Mouse (Mus musculus) thymus, adult 18-20 months (tissue): ENCODE results near the gene Wdr47.
"Not testable (repeated sequence)": the region's sequence is repeated elsewhere in the genome, so short reads cannot be mapped to it uniquely, and the experiment has no call there.

Experiments
- DNase-seq, 2 experiments: peaks; one replicate each; pipeline ENCODE4 v3.0.0; 2022; ENCODE audit warnings: mixed read lengths in 2 of 2

The Wdr47 gene

GRCm38 (mm10) chr3:108590786-108591529 lies at the start of gene Wdr47:
Gene Wdr47, plus strand, starts transcription at chr3:108591279.
- peak; percentile 94 to 95 for DNase-seq

- DNase-seq = no peak
Observed at GRCm38 (mm10) chr3:108542299-108542698, 48.8 kb upstream of the Wdr47 start.

GRCm38 (mm10) chr3:108554111-108554561 lies 36.9 kb upstream of the Wdr47 start:
- no peak for DNase-seq

GRCm38 (mm10) chr3:108554587-108555312 lies 36.3 kb upstream of the Wdr47 start:
- peak; percentile 88 to 93 for DNase-seq

- no peak for DNase-seq
Observed at GRCm38 (mm10) chr3:108557888-108558287, 33.2 kb upstream of the Wdr47 start.

DNA sequence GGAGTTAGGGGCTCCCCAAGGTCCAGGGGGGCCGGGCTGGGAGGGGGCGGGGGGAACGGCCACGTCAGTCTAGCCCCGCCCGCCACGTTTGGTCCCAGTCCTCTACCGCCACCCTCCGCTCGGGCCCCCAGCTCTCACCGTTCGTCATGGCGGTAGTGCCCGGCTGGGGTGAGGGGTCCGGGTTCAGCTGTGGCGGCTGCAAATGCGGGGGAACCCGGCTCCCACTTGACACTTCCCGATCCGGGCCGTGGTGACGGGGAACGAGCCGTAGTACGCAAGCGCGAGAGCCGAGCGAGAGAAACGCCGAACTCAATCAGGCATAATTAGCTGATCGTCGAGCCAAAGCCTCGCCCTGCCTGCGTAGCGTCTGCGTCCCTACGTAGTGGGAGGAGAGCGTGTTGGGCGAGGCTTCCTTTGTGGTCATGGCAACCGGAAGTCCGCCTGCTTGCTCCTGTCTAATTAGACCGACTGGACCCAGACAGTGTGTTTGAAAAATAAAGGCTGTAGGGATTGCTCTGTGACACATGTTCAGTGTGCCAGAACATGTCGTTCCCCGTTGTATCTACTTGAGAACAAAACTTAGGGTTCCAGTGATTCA lies 28.8 kb upstream of the Wdr47 start, which contains the start of gene Tmem167b:
Gene Tmem167b, minus strand, starts transcription at position 334 of the 598 bp plus-strand sequence.
- peak; percentile 94 to 96 for DNase-seq

- peak in 1 of 2 experiments; percentile 20 for DNase-seq
Observed at GRCm38 (mm10) chr3:108562777-108563271, 28.3 kb upstream of the Wdr47 start.

GRCm38 (mm10) chr3:108563309-108563708 lies 27.8 kb upstream of the Wdr47 start:
- peak; percentile 47 to 69 for DNase-seq

- DNase-seq = no peak
Observed at GRCm38 (mm10) chr3:108567990-108568877, 22.8 kb upstream of the Wdr47 start.

GRCm38 (mm10) chr3:108569636-108570035 lies 21.4 kb upstream of the Wdr47 start:
- not testable (repeated sequence) for DNase-seq

DNA sequence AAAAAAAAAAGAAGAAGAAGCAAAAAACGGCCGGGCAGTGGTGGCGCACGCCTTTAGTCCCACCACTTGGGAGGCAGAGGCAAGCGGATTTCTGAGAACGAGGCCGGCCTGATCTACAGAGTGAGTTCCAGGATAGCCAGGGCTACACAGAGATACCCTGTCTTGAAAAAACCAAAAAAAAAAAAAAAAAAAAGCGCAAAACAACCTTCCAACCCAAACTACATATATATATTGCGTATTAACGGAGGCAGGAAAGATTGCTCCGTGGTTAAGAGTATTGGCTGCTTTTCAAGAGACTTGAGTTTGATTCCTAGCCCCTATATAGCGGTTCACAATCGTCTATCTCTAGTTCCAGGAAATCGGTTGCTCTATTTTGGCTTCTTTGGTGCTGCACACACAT lies 20.3 kb upstream of the Wdr47 start:
- no peak for DNase-seq

DNA sequence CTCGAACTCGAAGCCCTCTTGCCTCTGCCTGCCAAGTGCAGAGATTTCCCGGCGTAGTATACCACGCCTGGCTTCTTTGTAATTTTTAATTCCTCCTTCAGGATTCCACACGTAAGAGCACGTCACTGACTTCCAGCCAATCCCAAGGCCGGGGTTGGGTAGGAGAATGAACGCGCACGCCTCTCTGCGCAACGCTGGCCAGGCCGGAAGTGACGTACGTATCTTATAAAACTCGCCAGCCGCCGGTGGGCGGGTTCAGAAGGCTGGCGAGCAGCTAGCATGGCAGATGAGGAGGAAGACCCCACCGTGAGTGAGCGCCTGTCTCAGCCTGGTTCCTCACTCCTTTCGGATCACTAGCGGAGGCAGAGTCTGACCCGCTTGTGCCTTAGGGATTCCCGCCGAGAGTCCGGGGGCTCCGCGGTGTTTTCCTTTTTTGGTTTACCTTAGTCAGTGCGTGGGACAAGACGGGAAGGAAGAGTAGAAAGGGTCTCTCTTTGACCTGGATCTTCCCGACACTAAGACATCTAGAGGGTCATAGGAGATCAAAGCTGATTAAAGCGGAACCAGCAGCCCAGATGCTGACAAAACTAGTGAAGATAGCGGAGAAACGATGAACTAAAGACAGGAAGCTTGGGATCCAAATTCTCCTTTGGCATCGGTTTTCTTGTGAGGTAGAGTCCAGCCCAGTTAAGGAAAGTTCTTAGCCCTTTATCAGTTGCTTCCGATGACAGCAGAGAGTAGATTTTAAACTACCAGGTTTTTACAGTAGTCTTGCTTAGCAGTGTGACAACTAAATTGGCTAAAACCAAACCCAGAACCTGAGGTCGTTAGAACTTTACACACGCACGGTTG lies 19.4 kb upstream of the Wdr47 start, which contains the start of gene Taf13:
Gene Taf13, plus strand, starts transcription at position 256 of the 852 bp plus-strand sequence.
- peak; percentile 94 to 95 for DNase-seq

- DNase-seq = no peak
Observed at GRCm38 (mm10) chr3:108572309-108573010, 18.6 kb upstream of the Wdr47 start.

DNA sequence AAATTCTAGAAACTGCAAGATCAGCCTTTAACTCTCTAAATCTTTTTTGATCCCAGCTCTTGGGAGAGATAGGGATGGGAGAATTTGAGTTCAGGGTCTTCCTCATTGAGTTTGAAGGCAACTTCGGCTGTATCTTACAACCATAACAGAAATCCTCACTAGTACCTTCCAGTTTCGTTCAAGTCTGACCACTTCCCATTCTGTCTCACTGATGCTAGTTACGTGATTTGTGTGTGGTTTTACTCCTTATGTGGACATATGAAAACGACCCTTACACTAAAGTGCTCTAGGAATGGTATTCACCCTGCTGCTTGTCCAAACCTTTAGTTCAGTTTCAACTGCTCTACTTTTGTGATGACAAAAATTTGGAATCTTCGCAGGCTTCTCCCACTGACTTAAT lies 17.1 kb upstream of the Wdr47 start:
- no peak for DNase-seq

DNA sequence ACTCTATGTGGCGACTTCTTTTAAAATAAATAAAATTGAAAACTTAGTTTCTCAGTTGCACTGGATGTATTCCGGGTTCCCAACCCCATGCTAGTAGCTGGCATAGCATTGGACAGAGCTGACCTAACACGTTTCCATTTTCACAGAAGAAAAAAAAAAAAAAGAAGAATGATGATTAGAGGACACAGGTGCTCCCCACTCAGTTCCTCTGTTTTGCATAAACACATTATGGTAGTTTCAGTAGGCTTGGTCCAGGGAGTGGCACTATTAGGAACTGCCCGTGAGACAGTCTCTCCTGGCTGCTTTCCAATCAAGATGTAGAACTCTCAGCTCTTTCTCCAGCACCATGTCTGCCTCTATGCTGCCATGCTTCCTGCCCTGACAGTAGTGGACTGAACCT lies 6.5 kb upstream of the Wdr47 start:
- no peak for DNase-seq

GRCm38 (mm10) chr3:108588446-108588845 lies 2.6 kb upstream of the Wdr47 start:
- no peak for DNase-seq

GRCm38 (mm10) chr3:108591530-108592522 lies 747 bp downstream of the Wdr47 start:
- DNase-seq = no peak

- DNase-seq = no peak
Observed at GRCm38 (mm10) chr3:108608906-108609305, 17.8 kb downstream of the Wdr47 start.

- DNase-seq = no peak
Observed at GRCm38 (mm10) chr3:108634761-108635160, 43.7 kb downstream of the Wdr47 start.
